Mouse (Mus musculus) bone marrow, adult 2 months (tissue): Measurements from ENCODE around the gene Gm49355.

Experiments used
- CTCF ChIP-seq: fragments of 200-500 bp; IDR thresholded peaks from 2 replicates; pipeline ENCODE4 v1.5.1; 2011; ENCODE audit warnings: low read length, control low read depth; ENCODE audit not compliant: control insufficient read depth, insufficient read depth
- POLR2A ChIP-seq: fragments of 200-500 bp; IDR thresholded peaks from 2 replicates; pipeline ENCODE4 v1.6.1; 2011; ENCODE audit warnings: low read depth, mild to moderate bottlenecking, control low read depth, low read length, borderline replicate concordance; ENCODE audit not compliant: control insufficient read depth

GRCm38 (mm10) chr14:12341789-12342457, 58.1 kb downstream of the Gm49355 start:
- TF ChIP-seq CTCF (no peak), POLR2A (no peak)
